Mouse (Mus musculus): ENCODE results near the gene Atp2b2. TPM values are rescaled to one million over a fixed set of nuclear protein-coding genes. Genes with fewer than 3 reads are reported as not detected.

Gene Atp2b2
- total and polyA plus RNA-seq, 2 experiments, result 1.0 to 1.1 TPM

GRCm38 (mm10) chr6:113697222-113698205 lies 344.9 kb downstream of the Atp2b2 start:
- peak overlapping the region; percentile 98 for H3K4me3 ChIP-seq (ENCODE audit: insufficient read depth, low read depth, low read length)
- peak overlapping the region; percentile 90 for H3K27ac ChIP-seq (replicated peaks; ENCODE audit: insufficient read depth, low read depth, low read length)
- TF ChIP-seq CTCF (IDR thresholded peaks at IDR 0.05; ENCODE audit: low read depth, low read length) (no peak), POLR2A (IDR thresholded peaks at IDR 0.05; ENCODE audit: extremely low read depth, insufficient read depth, low read length) (no peak)
- H3K9ac ChIP-seq (ENCODE audit: low read depth, low read length), result peak overlapping the region; percentile 94
- H3K79me2 ChIP-seq (ENCODE audit: control insufficient read depth, insufficient read depth, low read length), result peaks cover 20% of the 10 kb centered on the region; the same call in 1 of the 2 replicates
- DNase-seq (ENCODE audit: extremely low read depth, low read depth, low spot score), result no peak
- H3K27me3 ChIP-seq (ENCODE audit: control insufficient read depth, insufficient read depth, low read length), result no peaks in the 10 kb centered on the region
- peaks cover 28% of the 10 kb centered on the region for H3K36me3 ChIP-seq (ENCODE audit: control insufficient read depth, insufficient read depth, low read length)
- WGBS, result under 1% methylated on average over 107 of the region's 113 CpGs
- H3K4me1 ChIP-seq (ENCODE audit: control insufficient read depth, insufficient read depth, low read length), result peaks cover 6% of the 10 kb centered on the region; the same call in 1 of the 2 replicates

- peak within 1 kb of the TSS; percentile 98 for H3K4me3 ChIP-seq (ENCODE audit: insufficient read depth, low read depth, low read length)
- whole genome bisulfite sequencing, result 0% methylated on average over 58 of the region's 58 CpGs
- peaks cover 10% of the 10 kb centered on the region for H3K4me1 ChIP-seq (ENCODE audit: control insufficient read depth, insufficient read depth, low read length)
- DNase-seq (ENCODE audit: extremely low read depth, low read depth, low spot score), result peak; percentile 97
- H3K27me3 ChIP-seq (ENCODE audit: control insufficient read depth, insufficient read depth, low read length), result no peaks in the 10 kb centered on the region
- H3K27ac ChIP-seq (replicated peaks; ENCODE audit: insufficient read depth, low read depth, low read length), result peak within 1 kb of the TSS; percentile 90
- H3K36me3 ChIP-seq (ENCODE audit: control insufficient read depth, insufficient read depth, low read length), result peaks cover 26% of the 10 kb centered on the region
- TF ChIP-seq CTCF (IDR thresholded peaks at IDR 0.05; ENCODE audit: low read depth, low read length) (peak; percentile 35; the same call in 1 of the 2 replicates), POLR2A (IDR thresholded peaks at IDR 0.05; ENCODE audit: extremely low read depth, insufficient read depth, low read length) (peak; percentile 80)
- H3K79me2 ChIP-seq (ENCODE audit: control insufficient read depth, insufficient read depth, low read length), result peaks cover 22% of the 10 kb centered on the region; the same call in 1 of the 2 replicates
- H3K9ac ChIP-seq (ENCODE audit: low read depth, low read length), result peak within 1 kb of the TSS; percentile 94
These were observed 345.7 kb downstream of the Atp2b2 start, which contains the start of gene Tatdn2 for GRCm38 (mm10) chr6:113696582-113697221. Tatdn2 (plus strand) TSS chr6:113697050.

- 38% methylated on average over 4 of the region's 4 CpGs for WGBS
- TF ChIP-seq CTCF (IDR thresholded peaks at IDR 0.05; ENCODE audit: low read depth, low read length) (no peak), POLR2A (IDR thresholded peaks at IDR 0.05; ENCODE audit: extremely low read depth, insufficient read depth, low read length) (no peak)
- DNase-seq (ENCODE audit: extremely low read depth, low read depth, low spot score), result peak; percentile 66
- peaks cover 15% of the 10 kb centered on the region for H3K4me1 ChIP-seq (ENCODE audit: control insufficient read depth, insufficient read depth, low read length)
- peak overlapping the region; percentile 86 for H3K27ac ChIP-seq (replicated peaks; ENCODE audit: insufficient read depth, low read depth, low read length)
- H3K9ac ChIP-seq (ENCODE audit: low read depth, low read length), result peak overlapping the region; percentile 44
- H3K27me3 ChIP-seq (ENCODE audit: control insufficient read depth, insufficient read depth, low read length), result no peaks in the 10 kb centered on the region
- H3K79me2 ChIP-seq (ENCODE audit: control insufficient read depth, insufficient read depth, low read length), result peaks cover 19% of the 10 kb centered on the region; the same call in 1 of the 2 replicates
- peaks cover 19% of the 10 kb centered on the region for H3K36me3 ChIP-seq (ENCODE audit: control insufficient read depth, insufficient read depth, low read length)
- H3K4me3 ChIP-seq (ENCODE audit: insufficient read depth, low read depth, low read length), result no peak overlapping the region
These were observed 346.6 kb downstream of the Atp2b2 start for GRCm38 (mm10) chr6:113695766-113696355.

- no peak for TF ChIP-seq POLR2A (IDR thresholded peaks at IDR 0.05; ENCODE audit: extremely low read depth, insufficient read depth, low read length)
- no peak for TF ChIP-seq CTCF (IDR thresholded peaks at IDR 0.05; ENCODE audit: low read depth, low read length)
- peaks cover 16% of the 10 kb centered on the region for H3K36me3 ChIP-seq (ENCODE audit: control insufficient read depth, insufficient read depth, low read length)
- H3K4me3 ChIP-seq (ENCODE audit: insufficient read depth, low read depth, low read length), result no peak overlapping the region
- peak overlapping the region; percentile 86; the same call in 1 of the 2 replicates for H3K27ac ChIP-seq (replicated peaks; ENCODE audit: insufficient read depth, low read depth, low read length)
- H3K27me3 ChIP-seq (ENCODE audit: control insufficient read depth, insufficient read depth, low read length), result no peaks in the 10 kb centered on the region
- H3K9ac ChIP-seq (ENCODE audit: low read depth, low read length), result no peak overlapping the region
- H3K79me2 ChIP-seq (ENCODE audit: control insufficient read depth, insufficient read depth, low read length), result peaks cover 17% of the 10 kb centered on the region; the same call in 1 of the 2 replicates
- H3K4me1 ChIP-seq (ENCODE audit: control insufficient read depth, insufficient read depth, low read length), result peaks cover 16% of the 10 kb centered on the region
- DNase-seq (ENCODE audit: extremely low read depth, low read depth, low spot score), result no peak
- 22% methylated on average over 1 of the region's 1 CpGs for WGBS
These were observed 347.2 kb downstream of the Atp2b2 start for GRCm38 (mm10) chr6:113695203-113695602.

Other genes starting within 250 kb of the Atp2b2 start
- not detected in 2 replicates for gene Slc6a11, start 88.6 kb upstream of the Atp2b2 start, total RNA-seq (2014; rRNA removed)
- gene Slc6a11, start 88.6 kb upstream of the Atp2b2 start, polyA plus RNA-seq (2012; rRNA removed), result not detected in 2 replicates
- 0.13 TPM in 1 of 2 replicates, not detected in the other for gene Slc6a1, start 240.0 kb upstream of the Atp2b2 start, total RNA-seq (2014; rRNA removed)
- gene Slc6a1, start 240.0 kb upstream of the Atp2b2 start, polyA plus RNA-seq (2012; rRNA removed), result 0.06 and 0.07 TPM in 2 replicates